Mouse (Mus musculus): ENCODE measurements around the gene Slc44a5. TPM values are rescaled to one million over a fixed set of nuclear protein-coding genes. Genes with fewer than 3 reads are reported as not detected.
A peak's percentile ranks its signal among the peaks of the same experiment; 100 is the strongest.

Gene Slc44a5
- polyA plus RNA-seq, 1 experiment from 2014 or later = 1.8 TPM

- Histone ChIP-seq H3K4me2 (no peak overlapping the region), H3K27ac (ENCODE audit: low read depth, low read length) (no peak overlapping the region), H3K9me3 (replicated peaks; ENCODE audit: control insufficient read depth, low read length) (no peaks in the 10 kb centered on the region), H3K4me1 (ENCODE audit: control insufficient read depth, insufficient read depth, low read length) (no peaks in the 10 kb centered on the region), H3K27me3 (ENCODE audit: control insufficient read depth, insufficient read depth, low read length) (no peaks in the 10 kb centered on the region), H3K36me3 (ENCODE audit: control insufficient read depth, insufficient read depth, low read length) (no peaks in the 10 kb centered on the region), H3K4me3 (ENCODE audit: low read depth, low read length) (no peak overlapping the region), H3K9ac (ENCODE audit: low read depth, low read length) (no peak overlapping the region)
- 74% methylated on average over 2 of the region's 2 CpGs for WGBS (ENCODE audit: insufficient replicate concordance)
- no peak for ATAC-seq (replicated peaks; ENCODE audit: insufficient number of reproducible peaks, low FRiP score, low TSS enrichment)
These were observed 239.3 kb downstream of the Slc44a5 start for GRCm38 (mm10) chr3:154212551-154212950.

DNA sequence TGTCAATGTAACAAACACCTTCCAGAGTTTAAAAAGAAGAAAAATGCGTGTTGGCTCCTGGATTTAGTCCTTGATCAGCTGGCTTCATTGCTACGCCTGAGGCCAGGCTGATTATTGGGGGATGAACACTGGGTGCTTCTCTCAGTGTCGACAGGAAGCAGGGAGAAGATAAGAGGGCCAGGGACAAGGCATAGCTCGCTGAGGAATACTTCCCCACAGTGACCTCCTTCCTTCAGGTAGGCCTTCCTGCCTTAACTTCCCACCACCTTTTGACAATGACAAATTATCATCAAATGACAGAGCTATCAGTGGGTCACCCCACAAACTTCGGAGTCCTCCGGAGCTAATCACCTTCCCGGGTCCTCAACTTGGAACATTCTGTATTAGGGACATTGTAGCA is 242.1 kb downstream of the Slc44a5 start:
- WGBS (ENCODE audit: insufficient replicate concordance) = 35% methylated on average over 7 of the region's 7 CpGs
- no peaks in the 10 kb centered on the region for H3K4me1 ChIP-seq (ENCODE audit: control insufficient read depth, insufficient read depth, low read length)
- no peak overlapping the region for H3K4me3 ChIP-seq (ENCODE audit: low read depth, low read length)
- no peak overlapping the region for H3K4me2 ChIP-seq
- no peak overlapping the region for H3K27ac ChIP-seq (ENCODE audit: low read depth, low read length)
- no peaks in the 10 kb centered on the region for H3K36me3 ChIP-seq (ENCODE audit: control insufficient read depth, insufficient read depth, low read length)
- H3K9me3 ChIP-seq (replicated peaks; ENCODE audit: control insufficient read depth, low read length) = no peaks in the 10 kb centered on the region
- no peak overlapping the region for H3K9ac ChIP-seq (ENCODE audit: low read depth, low read length)
- no peaks in the 10 kb centered on the region for H3K27me3 ChIP-seq (ENCODE audit: control insufficient read depth, insufficient read depth, low read length)
- no peak for ATAC-seq (replicated peaks; ENCODE audit: insufficient number of reproducible peaks, low FRiP score, low TSS enrichment)

DNA sequence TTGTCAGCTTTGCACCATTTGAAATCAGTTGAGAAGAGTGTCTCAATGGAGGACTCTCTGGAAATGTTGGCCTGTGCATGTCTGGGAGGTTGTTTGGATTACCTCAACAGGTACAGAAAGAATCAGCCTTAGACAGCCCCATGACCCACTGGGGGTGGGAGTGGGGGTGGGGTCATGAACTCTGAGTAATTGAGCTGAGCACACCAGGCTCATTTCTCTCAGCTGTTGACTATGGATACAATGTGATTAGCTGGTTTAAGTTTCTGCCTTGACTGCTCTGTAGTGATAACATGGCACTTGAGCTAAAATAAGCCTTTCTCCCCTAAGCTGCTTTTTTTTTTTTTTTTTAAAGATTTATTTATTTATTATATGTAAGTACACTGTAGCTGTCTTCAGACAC is 242.5 kb downstream of the Slc44a5 start:
- Histone ChIP-seq H3K4me2 (no peak overlapping the region), H3K4me1 (ENCODE audit: control insufficient read depth, insufficient read depth, low read length) (no peaks in the 10 kb centered on the region), H3K36me3 (ENCODE audit: control insufficient read depth, insufficient read depth, low read length) (no peaks in the 10 kb centered on the region), H3K27me3 (ENCODE audit: control insufficient read depth, insufficient read depth, low read length) (no peaks in the 10 kb centered on the region), H3K4me3 (ENCODE audit: low read depth, low read length) (no peak overlapping the region), H3K9me3 (replicated peaks; ENCODE audit: control insufficient read depth, low read length) (no peaks in the 10 kb centered on the region), H3K9ac (ENCODE audit: low read depth, low read length) (no peak overlapping the region), H3K27ac (ENCODE audit: low read depth, low read length) (no peak overlapping the region)
- ATAC-seq (replicated peaks; ENCODE audit: insufficient number of reproducible peaks, low FRiP score, low TSS enrichment) = no peak

DNA sequence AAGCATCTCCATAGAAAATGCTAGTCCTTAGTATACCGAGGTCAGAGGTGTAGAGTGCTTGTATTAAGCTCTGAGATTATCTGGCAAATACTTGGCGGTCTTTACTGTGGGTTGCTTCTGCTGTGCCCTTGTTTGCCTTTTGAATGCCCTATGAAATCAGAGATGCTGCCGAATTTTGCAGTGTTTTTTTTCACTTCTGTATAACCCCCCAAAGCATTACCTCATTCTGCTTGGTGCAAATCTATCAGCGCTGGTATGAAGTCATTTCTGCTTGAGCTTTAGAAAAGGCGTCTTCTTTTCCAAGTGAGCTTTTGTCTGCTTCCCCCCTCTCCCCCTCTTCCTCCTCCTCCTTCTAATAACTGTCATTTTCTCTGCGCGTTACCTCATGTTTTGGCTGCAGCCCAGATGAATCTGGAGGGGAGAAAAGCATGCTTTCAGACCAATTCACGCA is 248.9 kb downstream of the Slc44a5 start:
- no peak for ATAC-seq (replicated peaks; ENCODE audit: insufficient number of reproducible peaks, low FRiP score, low TSS enrichment)
- 53% methylated on average over 8 of the region's 8 CpGs for WGBS (ENCODE audit: insufficient replicate concordance)
- no peaks in the 10 kb centered on the region for H3K36me3 ChIP-seq (ENCODE audit: control insufficient read depth, insufficient read depth, low read length)
- H3K4me3 ChIP-seq (ENCODE audit: low read depth, low read length) = no peak overlapping the region
- no peaks in the 10 kb centered on the region for H3K27me3 ChIP-seq (ENCODE audit: control insufficient read depth, insufficient read depth, low read length)
- H3K4me1 ChIP-seq (ENCODE audit: control insufficient read depth, insufficient read depth, low read length) = 0 out of 2 replicates have a peak, but pooled peaks cover 2% of the 10 kb centered on the region
- H3K27ac ChIP-seq (ENCODE audit: low read depth, low read length) = no peak overlapping the region
- H3K9ac ChIP-seq (ENCODE audit: low read depth, low read length) = no peak overlapping the region
- H3K9me3 ChIP-seq (replicated peaks; ENCODE audit: control insufficient read depth, low read length) = no peaks in the 10 kb centered on the region
- H3K4me2 ChIP-seq = no peak overlapping the region

DNA sequence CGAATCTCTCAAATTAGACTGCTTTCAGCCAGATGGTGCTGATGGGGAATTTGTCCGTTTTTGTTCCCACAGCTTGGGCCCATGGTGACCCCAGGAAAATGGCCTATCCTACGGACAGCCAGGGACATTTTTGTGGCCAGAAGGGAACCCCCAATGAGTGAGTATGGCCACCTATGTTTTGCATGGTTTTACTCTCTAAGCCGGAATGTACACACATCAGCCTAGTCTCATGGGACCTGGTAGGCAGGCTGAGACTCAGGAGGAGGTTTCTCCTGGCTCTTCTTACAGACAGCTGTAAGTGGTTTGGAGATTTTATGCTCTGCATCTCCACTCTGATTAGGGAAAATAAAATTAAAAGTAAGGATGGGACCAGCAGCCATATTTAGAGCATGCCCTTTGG is 249.5 kb downstream of the Slc44a5 start:
- 0 out of 2 replicates have a peak, but pooled peaks have one; percentile 26 for ATAC-seq (replicated peaks; ENCODE audit: insufficient number of reproducible peaks, low FRiP score, low TSS enrichment)
- WGBS (ENCODE audit: insufficient replicate concordance) = 58% methylated on average over 4 of the region's 4 CpGs
- H3K4me2 ChIP-seq = no peak overlapping the region

GRCm38 (mm10) chr3:154226100-154226752 is 253.0 kb downstream of the Slc44a5 start:
- 0 out of 2 replicates have a peak, but pooled peaks cover 2% of the 10 kb centered on the region for H3K4me1 ChIP-seq (ENCODE audit: control insufficient read depth, insufficient read depth, low read length)
- no peaks in the 10 kb centered on the region for H3K27me3 ChIP-seq (ENCODE audit: control insufficient read depth, insufficient read depth, low read length)
- H3K4me2 ChIP-seq = no peak overlapping the region
- H3K27ac ChIP-seq (ENCODE audit: low read depth, low read length) = no peak overlapping the region
- 48% methylated on average over 10 of the region's 10 CpGs for WGBS (ENCODE audit: insufficient replicate concordance)
- H3K4me3 ChIP-seq (ENCODE audit: low read depth, low read length) = no peak overlapping the region
- H3K36me3 ChIP-seq (ENCODE audit: control insufficient read depth, insufficient read depth, low read length) = no peaks in the 10 kb centered on the region
- H3K9me3 ChIP-seq (replicated peaks; ENCODE audit: control insufficient read depth, low read length) = no peaks in the 10 kb centered on the region
- no peak overlapping the region for H3K9ac ChIP-seq (ENCODE audit: low read depth, low read length)
- no peak for ATAC-seq (replicated peaks; ENCODE audit: insufficient number of reproducible peaks, low FRiP score, low TSS enrichment)

More for the DNA sequence above, 249.5 kb downstream of the Slc44a5 start:
- no peak overlapping the region for H3K4me3 ChIP-seq (ENCODE audit: low read depth, low read length)
- H3K36me3 ChIP-seq (ENCODE audit: control insufficient read depth, insufficient read depth, low read length) = no peaks in the 10 kb centered on the region
- H3K27me3 ChIP-seq (ENCODE audit: control insufficient read depth, insufficient read depth, low read length) = no peaks in the 10 kb centered on the region
- no peak overlapping the region for H3K27ac ChIP-seq (ENCODE audit: low read depth, low read length)
- H3K9ac ChIP-seq (ENCODE audit: low read depth, low read length) = no peak overlapping the region
- H3K9me3 ChIP-seq (replicated peaks; ENCODE audit: control insufficient read depth, low read length) = no peaks in the 10 kb centered on the region
- 0 out of 2 replicates have a peak, but pooled peaks cover 2% of the 10 kb centered on the region for H3K4me1 ChIP-seq (ENCODE audit: control insufficient read depth, insufficient read depth, low read length)

- H3K4me3 ChIP-seq (ENCODE audit: low read depth, low read length) = no peak overlapping the region
- H3K27ac ChIP-seq (ENCODE audit: low read depth, low read length) = no peak overlapping the region
- H3K4me1 ChIP-seq (ENCODE audit: control insufficient read depth, insufficient read depth, low read length) = no peaks in the 10 kb centered on the region
- 67% methylated on average over 1 of the region's 1 CpGs for WGBS (ENCODE audit: insufficient replicate concordance)
- no peak overlapping the region for H3K9ac ChIP-seq (ENCODE audit: low read depth, low read length)
- H3K4me2 ChIP-seq = no peak overlapping the region
- 0 out of 2 replicates have a peak, but pooled peaks cover 4% of the 10 kb centered on the region for H3K9me3 ChIP-seq (replicated peaks; ENCODE audit: control insufficient read depth, low read length)
- no peaks in the 10 kb centered on the region for H3K27me3 ChIP-seq (ENCODE audit: control insufficient read depth, insufficient read depth, low read length)
- ATAC-seq (replicated peaks; ENCODE audit: insufficient number of reproducible peaks, low FRiP score, low TSS enrichment) = no peak
- 0 out of 2 replicates have a peak, but pooled peaks cover 3% of the 10 kb centered on the region for H3K36me3 ChIP-seq (ENCODE audit: control insufficient read depth, insufficient read depth, low read length)
These were observed 271.7 kb downstream of the Slc44a5 start for GRCm38 (mm10) chr3:154244932-154245331.

GRCm38 (mm10) chr3:154251486-154251885 is 278.2 kb downstream of the Slc44a5 start:
- no peaks in the 10 kb centered on the region for H3K27me3 ChIP-seq (ENCODE audit: control insufficient read depth, insufficient read depth, low read length)
- H3K27ac ChIP-seq (ENCODE audit: low read depth, low read length) = no peak overlapping the region
- 0 out of 2 replicates have a peak, but pooled peaks cover 4% of the 10 kb centered on the region for H3K9me3 ChIP-seq (replicated peaks; ENCODE audit: control insufficient read depth, low read length)
- H3K4me1 ChIP-seq (ENCODE audit: control insufficient read depth, insufficient read depth, low read length) = no peaks in the 10 kb centered on the region
- H3K4me3 ChIP-seq (ENCODE audit: low read depth, low read length) = no peak overlapping the region
- no peak overlapping the region for H3K9ac ChIP-seq (ENCODE audit: low read depth, low read length)
- 0 out of 2 replicates have a peak, but pooled peaks cover 3% of the 10 kb centered on the region for H3K36me3 ChIP-seq (ENCODE audit: control insufficient read depth, insufficient read depth, low read length)
- ATAC-seq (replicated peaks; ENCODE audit: insufficient number of reproducible peaks, low FRiP score, low TSS enrichment) = no peak
- H3K4me2 ChIP-seq = no peak overlapping the region
- WGBS (ENCODE audit: insufficient replicate concordance) = 67% methylated on average over 2 of the region's 2 CpGs

DNA sequence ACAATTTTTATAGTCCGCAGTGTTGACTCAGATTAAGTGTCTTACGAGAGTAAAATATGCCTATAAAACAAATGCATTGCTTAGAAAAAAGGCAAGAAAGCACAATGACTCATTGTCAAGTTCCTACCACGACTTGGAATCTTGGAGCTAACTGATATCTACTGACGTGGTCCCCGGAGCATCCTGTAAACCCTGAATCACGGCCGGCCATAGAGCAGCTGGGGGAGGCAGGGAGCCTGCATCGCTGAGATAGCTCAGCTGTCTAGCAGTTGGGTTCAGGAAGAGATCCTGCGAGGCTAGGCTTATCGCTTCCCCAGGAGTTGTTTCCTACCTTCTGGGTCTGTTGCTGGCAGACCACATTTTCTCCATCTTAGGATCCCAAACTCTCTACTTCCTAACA is 279.0 kb downstream of the Slc44a5 start:
- Histone ChIP-seq H3K36me3 (ENCODE audit: control insufficient read depth, insufficient read depth, low read length) (0 out of 2 replicates have a peak, but pooled peaks cover under 1% of the 10 kb centered on the region), H3K27ac (ENCODE audit: low read depth, low read length) (no peak overlapping the region), H3K4me3 (ENCODE audit: low read depth, low read length) (no peak overlapping the region), H3K27me3 (ENCODE audit: control insufficient read depth, insufficient read depth, low read length) (no peaks in the 10 kb centered on the region), H3K4me1 (ENCODE audit: control insufficient read depth, insufficient read depth, low read length) (no peaks in the 10 kb centered on the region), H3K9me3 (replicated peaks; ENCODE audit: control insufficient read depth, low read length) (no peaks in the 10 kb centered on the region), H3K4me2 (no peak overlapping the region), H3K9ac (ENCODE audit: low read depth, low read length) (no peak overlapping the region)
- 25% methylated on average over 10 of the region's 10 CpGs for WGBS (ENCODE audit: insufficient replicate concordance)
- ATAC-seq (replicated peaks; ENCODE audit: insufficient number of reproducible peaks, low FRiP score, low TSS enrichment) = no peak
